ENCODE assay signal across 8 mouse cellular contexts in the genomic region with DNA sequence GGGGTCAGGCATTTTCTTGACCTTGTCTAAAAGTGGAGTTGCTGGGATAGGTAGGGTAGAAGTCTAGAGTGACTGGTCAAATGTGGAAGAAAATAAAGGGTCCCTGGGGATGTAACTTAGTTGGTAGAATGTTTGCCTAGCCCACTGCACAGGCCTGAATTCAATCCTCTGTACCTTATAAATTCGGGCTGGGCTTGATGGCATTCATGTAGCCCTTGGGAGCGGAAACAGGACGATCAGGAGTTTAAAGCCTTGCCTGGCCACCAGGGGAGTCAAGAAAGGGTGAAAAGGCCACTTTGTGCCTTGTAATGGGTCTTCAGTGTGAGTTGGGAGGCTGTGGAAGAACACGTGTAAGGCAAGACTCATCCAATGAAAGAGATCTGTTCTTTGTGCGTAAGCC. TPM values are rescaled to one million over a fixed set of nuclear protein-coding genes. Genes with fewer than 3 reads are reported as not detected.
A peak's percentile ranks its signal among the peaks of the same experiment; 100 is the strongest.
DNase-seq lines count a peak whose midpoint lies in the region; ATAC-seq and TF ChIP-seq lines count a peak whose summit lies in the region.

No protein-coding gene starts in this region.

- intact Hi-C loops in left cerebral cortex, postnatal 4 days (cut with DNase I), result loop anchor here (5.0 kb wide), 1 partner anchor 72 kb away; no protein-coding TSS in a partner anchor

- peaks cover 29% of the 10 kb centered on the region for H3K4me1 ChIP-seq in kidney, embryonic 16.5 days (ENCODE audit: insufficient read depth, low read length)
- peaks cover 23% of the 10 kb centered on the region for H3K4me1 ChIP-seq in bone marrow macrophage, adult 2 months (ENCODE audit: control insufficient read depth, insufficient read depth, low read length)
- peaks cover 24% of the 10 kb centered on the region for H3K4me1 ChIP-seq in hindbrain, embryonic 14.5 days (replicated peaks; ENCODE audit: control insufficient read depth, insufficient read depth, low read length)
- H3K4me1 ChIP-seq in midbrain, embryonic 16.5 days (ENCODE audit: control insufficient read depth, insufficient read depth, low read length), result peaks cover 37% of the 10 kb centered on the region

- no peak for TF ChIP-seq CTCF in bone marrow macrophage, adult 2 months (IDR thresholded peaks at IDR 0.05; ENCODE audit: low read depth, low read length)

- peak overlapping the region; percentile 83 for H3K9ac ChIP-seq in kidney, embryonic 16.5 days (replicated peaks; ENCODE audit: low read length)
- peak overlapping the region; percentile 90 for H3K9ac ChIP-seq in hindbrain, embryonic 14.5 days
- H3K9ac ChIP-seq in midbrain, embryonic 16.5 days (ENCODE audit: low read depth, low read length), result peak overlapping the region; percentile 93

- H3K4me3 ChIP-seq in kidney, embryonic 16.5 days (ENCODE audit: low read length), result peak overlapping the region; percentile 76
- peak overlapping the region; percentile 84 for H3K4me3 ChIP-seq in bone marrow macrophage, adult 2 months (ENCODE audit: insufficient read depth, low read length)
- H3K4me3 ChIP-seq in hindbrain, embryonic 14.5 days (replicated peaks; ENCODE audit: low read length), result peak overlapping the region; percentile 97
- peak overlapping the region; percentile 98 for H3K4me3 ChIP-seq in midbrain, embryonic 16.5 days (ENCODE audit: low read depth, low read length)

- 0 out of 2 replicates have a peak, but pooled peaks cover 3% of the 10 kb centered on the region for H3K36me3 ChIP-seq in kidney, embryonic 16.5 days (ENCODE audit: insufficient read depth, low read length)
- peaks cover 8% of the 10 kb centered on the region for H3K36me3 ChIP-seq in hindbrain, embryonic 14.5 days (replicated peaks; ENCODE audit: control insufficient read depth, insufficient read depth)
- no peaks in the 10 kb centered on the region for H3K36me3 ChIP-seq in midbrain, embryonic 16.5 days (ENCODE audit: control insufficient read depth, insufficient read depth, low read length)

- DNase-seq in kidney, adult 11 months, result no peak
- DNase-seq in hindbrain, embryonic 14.5 days (ENCODE audit: low spot score), result no peak
- DNase-seq in adrenal gland, postnatal 36 days, result no peak
- DNase-seq in adipocyte (ENCODE audit: low spot score), result no peak
- DNase-seq in left cerebral cortex, postnatal 4 days, result no peak

- peak overlapping the region; percentile 81 for H3K4me2 ChIP-seq in kidney, embryonic 16.5 days (replicated peaks; ENCODE audit: low read depth, low read length)
- H3K4me2 ChIP-seq in hindbrain, embryonic 14.5 days (replicated peaks), result peak overlapping the region; percentile 94
- H3K4me2 ChIP-seq in midbrain, embryonic 16.5 days (ENCODE audit: low read length), result peak overlapping the region; percentile 94

- ATAC-seq in kidney, embryonic 16.5 days (ENCODE audit: low FRiP score, low TSS enrichment), result no peak
- ATAC-seq in hindbrain, embryonic 14.5 days (ENCODE audit: low FRiP score), result no peak
- no peak for ATAC-seq in midbrain, embryonic 16.5 days

- no peak for TF ChIP-seq POLR2A in bone marrow macrophage, adult 2 months (IDR thresholded peaks at IDR 0.05; ENCODE audit: borderline replicate concordance, low read depth, low read length)

- H3K9me3 ChIP-seq in kidney, embryonic 16.5 days (ENCODE audit: low read length), result no peaks in the 10 kb centered on the region
- no peaks in the 10 kb centered on the region for H3K9me3 ChIP-seq in hindbrain, embryonic 14.5 days (ENCODE audit: control insufficient read depth, low read length)
- no peaks in the 10 kb centered on the region for H3K9me3 ChIP-seq in midbrain, embryonic 16.5 days (replicated peaks; ENCODE audit: control insufficient read depth, low read length, poor library complexity, severe bottlenecking)

- H3K27me3 ChIP-seq in kidney, embryonic 16.5 days (ENCODE audit: insufficient read depth, low read length), result no peaks in the 10 kb centered on the region
- H3K27me3 ChIP-seq in hindbrain, embryonic 14.5 days (ENCODE audit: control insufficient read depth, insufficient read depth, low read length), result no peaks in the 10 kb centered on the region
- no peaks in the 10 kb centered on the region for H3K27me3 ChIP-seq in midbrain, embryonic 16.5 days (ENCODE audit: control insufficient read depth, insufficient read depth, low read depth, low read length)

- H3K27ac ChIP-seq in kidney, embryonic 16.5 days (ENCODE audit: low read length), result peak overlapping the region; percentile 96; the same call in 1 of the 2 replicates
- peak overlapping the region; percentile 86; the same call in 1 of the 2 replicates for H3K27ac ChIP-seq in bone marrow macrophage, adult 2 months (ENCODE audit: insufficient read depth, low read depth, low read length)
- no peak overlapping the region for H3K27ac ChIP-seq in hindbrain, embryonic 14.5 days
- no peak overlapping the region for H3K27ac ChIP-seq in midbrain, embryonic 16.5 days (ENCODE audit: low read length)

- WGBS in kidney, embryonic 16.5 days, result 8% methylated on average over 5 of the region's 5 CpGs
- WGBS in hindbrain, embryonic 14.5 days, result 8% methylated on average over 5 of the region's 5 CpGs
- WGBS in midbrain, embryonic 16.5 days, result 4% methylated on average over 5 of the region's 5 CpGs

RNA-seq across cellular contexts. Expression of gene Cbx1, which starts 1.1 kb away (rescaled TPM):
- polyA plus RNA-seq in kidney, embryonic 16.5 days (2015; fragmentation: Nextera tagmentation; extraction: Ambion mirVana), result 109 and 121 TPM in 2 replicates
- 51.4 and 57.5 TPM in 2 replicates for polyA plus RNA-seq in bone marrow macrophage, adult 2 months (2012; ENCODE audit: insufficient read depth, insufficient read length, missing spikeins)
- 52.5 and 57.7 TPM in 2 replicates for polyA plus RNA-seq in hindbrain, embryonic 14.5 days (2014; fragmentation: Nextera tagmentation; extraction: Ambion mirVana)
- 56.2 and 66.3 TPM in 2 replicates for polyA plus RNA-seq in midbrain, embryonic 16.5 days (2015; fragmentation: Nextera tagmentation; extraction: Ambion mirVana)
- 10 to 100 TPM; 77.2 to 78.2 TPM for total RNA-seq in adrenal gland, postnatal 36 days (2021)
- total RNA-seq in left cerebral cortex, postnatal 4 days (2021), result 10 to 100 TPM; 79.3 to 79.5 TPM

RNA-seq across cellular contexts. Expression of gene Snx11, which starts 12.6 kb away (rescaled TPM):
- polyA plus RNA-seq in kidney, embryonic 16.5 days (2015; fragmentation: Nextera tagmentation; extraction: Ambion mirVana), result 20.1 and 21.8 TPM in 2 replicates
- 37.0 and 37.8 TPM in 2 replicates for polyA plus RNA-seq in bone marrow macrophage, adult 2 months (2012; ENCODE audit: insufficient read depth, insufficient read length, missing spikeins)
- polyA plus RNA-seq in hindbrain, embryonic 14.5 days (2014; fragmentation: Nextera tagmentation; extraction: Ambion mirVana), result 37.9 and 42.5 TPM in 2 replicates
- 46.7 TPM in 2 replicates for polyA plus RNA-seq in midbrain, embryonic 16.5 days (2015; fragmentation: Nextera tagmentation; extraction: Ambion mirVana)
- total RNA-seq in adrenal gland, postnatal 36 days (2021), result 10 to 100 TPM; 21.1 to 35.0 TPM
- 10 to 100 TPM; 46.3 to 50.4 TPM for total RNA-seq in left cerebral cortex, postnatal 4 days (2021)

RNA-seq across cellular contexts. Expression of gene Nfe2l1, which starts 39.8 kb away (rescaled TPM):
- 93.9 and 96.8 TPM in 2 replicates for polyA plus RNA-seq in kidney, embryonic 16.5 days (2015; fragmentation: Nextera tagmentation; extraction: Ambion mirVana)
- polyA plus RNA-seq in bone marrow macrophage, adult 2 months (2012; ENCODE audit: insufficient read depth, insufficient read length, missing spikeins), result 105 and 106 TPM in 2 replicates
- 49.3 and 54.7 TPM in 2 replicates for polyA plus RNA-seq in hindbrain, embryonic 14.5 days (2014; fragmentation: Nextera tagmentation; extraction: Ambion mirVana)
- polyA plus RNA-seq in midbrain, embryonic 16.5 days (2015; fragmentation: Nextera tagmentation; extraction: Ambion mirVana), result 79.1 and 81.8 TPM in 2 replicates
- total RNA-seq in adrenal gland, postnatal 36 days (2021), result 100 to 1,000 TPM; 526 to 605 TPM
- total RNA-seq in left cerebral cortex, postnatal 4 days (2021), result 100 to 1,000 TPM; 108 to 115 TPM

RNA-seq across cellular contexts. Expression of gene Copz2, which starts 59.7 kb away (rescaled TPM):
- polyA plus RNA-seq in kidney, embryonic 16.5 days (2015; fragmentation: Nextera tagmentation; extraction: Ambion mirVana), result 115 and 117 TPM in 2 replicates
- polyA plus RNA-seq in bone marrow macrophage, adult 2 months (2012; ENCODE audit: insufficient read depth, insufficient read length, missing spikeins), result 20.2 and 24.7 TPM in 2 replicates
- 23.1 and 29.7 TPM in 2 replicates for polyA plus RNA-seq in hindbrain, embryonic 14.5 days (2014; fragmentation: Nextera tagmentation; extraction: Ambion mirVana)
- 14.8 and 16.3 TPM in 2 replicates for polyA plus RNA-seq in midbrain, embryonic 16.5 days (2015; fragmentation: Nextera tagmentation; extraction: Ambion mirVana)
- total RNA-seq in adrenal gland, postnatal 36 days (2021), result 10 to 100 TPM; 57.4 to 63.3 TPM
- total RNA-seq in left cerebral cortex, postnatal 4 days (2021), result 1 to 10 TPM; 4.1 to 5.9 TPM

Comparison
In these comparisons a context has a peak if more than half of its experiments do, and no peak if none do; other contexts are left out.
1. H3K27ac ChIP-seq: peak in kidney, embryonic 16.5 days (single experiment) and bone marrow macrophage, adult 2 months (single experiment); none in hindbrain, embryonic 14.5 days (single experiment) and midbrain, embryonic 16.5 days (single experiment).
2. Peak in every context shown above with its lines, with median percentiles within 50 percentile points of each other: H3K4me2 ChIP-seq, H3K4me3 ChIP-seq and H3K9ac ChIP-seq.